Mouse (Mus musculus): ENCODE measurements around the gene Fgf18. TPM values are rescaled to one million over a fixed set of nuclear protein-coding genes. Genes with fewer than 3 reads are reported as not detected.

Gene Fgf18
- polyA plus RNA-seq, 1 experiment: 0.12 TPM

GRCm38 (mm10) chr11:33149453-33149852 lies 2.3 kb upstream of the Fgf18 start:
- TF ChIP-seq MAX (IDR thresholded peaks at IDR 0.05) (no peak), MYOD1 (IDR thresholded peaks at IDR 0.05; ENCODE audit: control insufficient read depth, insufficient read length, low read depth) (no peak), MYOG (IDR thresholded peaks at IDR 0.05; ENCODE audit: control insufficient read depth, extremely low read depth, insufficient read length) (no peak), FOSL1 (IDR thresholded peaks at IDR 0.05; ENCODE audit: insufficient read depth, low read length, poor library complexity, severe bottlenecking) (no peak), CTCF (IDR thresholded peaks at IDR 0.05; ENCODE audit: control insufficient read depth, insufficient read depth, insufficient read length) (no peak), USF1 (IDR thresholded peaks at IDR 0.05; ENCODE audit: low read depth) (no peak), CEBPB (IDR thresholded peaks at IDR 0.05; ENCODE audit: low read depth) (no peak)
- peak overlapping the region; percentile 6 for H3ac ChIP-seq (ENCODE audit: control insufficient read depth, insufficient read length, low read depth)
- no peak overlapping the region for H3K4me3 ChIP-seq (ENCODE audit: insufficient read depth, poor library complexity, severe bottlenecking)
- peaks cover 17% of the 10 kb centered on the region for H3K79me2 ChIP-seq (ENCODE audit: control insufficient read depth, insufficient read depth)
- no peaks in the 10 kb centered on the region for H3K27me3 ChIP-seq (ENCODE audit: control insufficient read depth, insufficient read depth, insufficient read length)
- H3K79me3 ChIP-seq (ENCODE audit: low read depth): peaks cover 5% of the 10 kb centered on the region
- peaks cover 54% of the 10 kb centered on the region for H3K36me3 ChIP-seq (ENCODE audit: control insufficient read depth, insufficient read depth)

DNA sequence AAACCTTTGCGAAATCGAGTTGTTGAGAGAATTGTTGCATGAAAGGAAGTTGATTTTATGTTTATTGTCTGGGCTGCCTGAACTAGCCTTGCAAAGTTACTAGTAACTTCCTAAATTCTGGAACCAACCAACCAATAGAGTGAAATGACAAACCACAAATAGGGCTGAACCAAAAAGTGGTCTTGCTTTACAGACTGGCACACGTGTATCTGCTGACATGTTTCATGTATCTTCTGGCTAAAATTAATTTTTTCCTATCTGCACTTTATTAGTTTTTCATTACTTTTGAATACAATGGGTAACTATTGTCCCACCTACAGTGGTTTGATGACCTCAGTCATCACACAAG lies 1.9 kb upstream of the Fgf18 start:
- Histone ChIP-seq H3K79me3 (ENCODE audit: low read depth) (peaks cover 4% of the 10 kb centered on the region), H3K36me3 (ENCODE audit: control insufficient read depth, insufficient read depth) (peaks cover 50% of the 10 kb centered on the region), H3K27me3 (ENCODE audit: control insufficient read depth, insufficient read depth, insufficient read length) (no peaks in the 10 kb centered on the region), H3K79me2 (ENCODE audit: control insufficient read depth, insufficient read depth) (peaks cover 13% of the 10 kb centered on the region), H3ac (ENCODE audit: control insufficient read depth, insufficient read length, low read depth) (no peak overlapping the region), H3K4me3 (ENCODE audit: insufficient read depth, poor library complexity, severe bottlenecking) (no peak overlapping the region)
- TF ChIP-seq CEBPB (IDR thresholded peaks at IDR 0.05; ENCODE audit: low read depth): no peak
- TF ChIP-seq MYOD1 (IDR thresholded peaks at IDR 0.05; ENCODE audit: control insufficient read depth, insufficient read length, low read depth): no peak
- TF ChIP-seq MYOG (IDR thresholded peaks at IDR 0.05; ENCODE audit: control insufficient read depth, extremely low read depth, insufficient read length): no peak
- TF ChIP-seq FOSL1 (IDR thresholded peaks at IDR 0.05; ENCODE audit: insufficient read depth, low read length, poor library complexity, severe bottlenecking): no peak
- TF ChIP-seq MAX (IDR thresholded peaks at IDR 0.05): no peak
- no peak for TF ChIP-seq USF1 (IDR thresholded peaks at IDR 0.05; ENCODE audit: low read depth)
- no peak for TF ChIP-seq CTCF (IDR thresholded peaks at IDR 0.05; ENCODE audit: control insufficient read depth, insufficient read depth, insufficient read length)

GRCm38 (mm10) chr11:33148338-33149087 lies 1.3 kb upstream of the Fgf18 start:
- Histone ChIP-seq H3K79me2 (ENCODE audit: control insufficient read depth, insufficient read depth) (peaks cover 8% of the 10 kb centered on the region), H3ac (ENCODE audit: control insufficient read depth, insufficient read length, low read depth) (no peak overlapping the region), H3K27me3 (ENCODE audit: control insufficient read depth, insufficient read depth, insufficient read length) (no peaks in the 10 kb centered on the region), H3K36me3 (ENCODE audit: control insufficient read depth, insufficient read depth) (peaks cover 45% of the 10 kb centered on the region), H3K79me3 (ENCODE audit: low read depth) (no peaks in the 10 kb centered on the region), H3K4me3 (ENCODE audit: insufficient read depth, poor library complexity, severe bottlenecking) (no peak overlapping the region)
- TF ChIP-seq MYOG (IDR thresholded peaks at IDR 0.05; ENCODE audit: control insufficient read depth, extremely low read depth, insufficient read length) (no peak), MAX (IDR thresholded peaks at IDR 0.05) (peak; percentile 18), MYOD1 (IDR thresholded peaks at IDR 0.05; ENCODE audit: control insufficient read depth, insufficient read length, low read depth) (no peak), USF1 (IDR thresholded peaks at IDR 0.05; ENCODE audit: low read depth) (no peak), CTCF (IDR thresholded peaks at IDR 0.05; ENCODE audit: control insufficient read depth, insufficient read depth, insufficient read length) (peak; percentile 61)

DNA sequence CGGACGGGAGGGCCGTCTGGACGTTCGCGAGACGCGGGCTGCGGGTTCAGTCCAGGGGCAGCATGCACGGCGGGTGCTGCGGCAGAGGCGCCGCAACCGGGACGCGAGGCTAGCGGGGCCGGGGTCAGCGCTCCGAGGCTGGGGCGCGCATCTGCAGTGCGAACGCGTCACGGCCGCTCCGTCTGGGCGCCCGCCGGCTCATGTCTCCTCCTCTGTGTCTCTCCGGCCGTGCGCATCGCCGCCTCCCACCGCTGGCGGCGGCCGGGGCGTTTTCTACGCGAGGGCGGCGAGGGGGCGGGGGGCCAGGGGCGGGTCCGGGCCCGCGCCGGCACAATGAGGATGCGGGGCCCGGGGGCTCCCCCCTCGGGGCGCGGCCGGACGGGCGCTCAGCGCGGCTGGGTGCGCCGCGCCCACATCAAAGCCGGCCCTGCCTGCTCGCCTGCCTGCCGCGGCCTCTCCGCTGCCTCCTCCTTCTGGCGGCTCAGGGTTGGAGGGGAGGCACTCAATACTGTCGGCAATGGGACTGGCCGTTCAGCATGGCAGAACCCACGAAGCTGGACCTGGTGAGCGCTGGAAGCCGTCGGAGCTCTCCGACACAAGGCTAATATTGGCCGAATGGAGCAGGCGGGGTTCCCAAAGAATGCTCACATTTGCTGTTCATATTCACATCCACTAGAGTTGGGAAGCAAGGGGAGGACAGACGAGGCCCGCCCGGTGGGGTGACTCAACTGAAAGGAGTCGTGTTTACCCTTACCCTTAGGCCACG lies 555 bp upstream of the Fgf18 start:
- no peaks in the 10 kb centered on the region for H3K79me2 ChIP-seq (ENCODE audit: control insufficient read depth, insufficient read depth)
- H3K4me3 ChIP-seq (ENCODE audit: insufficient read depth, poor library complexity, severe bottlenecking): peak overlapping the region; percentile 6
- H3ac ChIP-seq (ENCODE audit: control insufficient read depth, insufficient read length, low read depth): peak overlapping the region; percentile 57
- no peaks in the 10 kb centered on the region for H3K79me3 ChIP-seq (ENCODE audit: low read depth)
- H3K27me3 ChIP-seq (ENCODE audit: control insufficient read depth, insufficient read depth, insufficient read length): no peaks in the 10 kb centered on the region
- H3K36me3 ChIP-seq (ENCODE audit: control insufficient read depth, insufficient read depth): peaks cover 37% of the 10 kb centered on the region
- TF ChIP-seq FOSL1 (IDR thresholded peaks at IDR 0.05; ENCODE audit: insufficient read depth, low read length, poor library complexity, severe bottlenecking): no peak
- no peak for TF ChIP-seq MYOD1 (IDR thresholded peaks at IDR 0.05; ENCODE audit: control insufficient read depth, insufficient read length, low read depth)
- TF ChIP-seq CTCF (IDR thresholded peaks at IDR 0.05; ENCODE audit: control insufficient read depth, insufficient read depth, insufficient read length): no peak

GRCm38 (mm10) chr11:33146651-33147131 lies 509 bp downstream of the Fgf18 start:
- Histone ChIP-seq H3K27me3 (ENCODE audit: control insufficient read depth, insufficient read depth, insufficient read length) (no peaks in the 10 kb centered on the region), H3K79me2 (ENCODE audit: control insufficient read depth, insufficient read depth) (no peaks in the 10 kb centered on the region), H3K36me3 (ENCODE audit: control insufficient read depth, insufficient read depth) (peaks cover 26% of the 10 kb centered on the region), H3ac (ENCODE audit: control insufficient read depth, insufficient read length, low read depth) (no peak overlapping the region), H3K4me3 (ENCODE audit: insufficient read depth, poor library complexity, severe bottlenecking) (no peak overlapping the region), H3K79me3 (ENCODE audit: low read depth) (no peaks in the 10 kb centered on the region)
- no peak for TF ChIP-seq CTCF (IDR thresholded peaks at IDR 0.05; ENCODE audit: control insufficient read depth, insufficient read depth, insufficient read length)
- TF ChIP-seq MAX (IDR thresholded peaks at IDR 0.05): no peak
- no peak for TF ChIP-seq FOSL1 (IDR thresholded peaks at IDR 0.05; ENCODE audit: insufficient read depth, low read length, poor library complexity, severe bottlenecking)
- no peak for TF ChIP-seq MYOG (IDR thresholded peaks at IDR 0.05; ENCODE audit: control insufficient read depth, extremely low read depth, insufficient read length)
- TF ChIP-seq CEBPB (IDR thresholded peaks at IDR 0.05; ENCODE audit: low read depth): no peak
- TF ChIP-seq USF1 (IDR thresholded peaks at IDR 0.05; ENCODE audit: low read depth): no peak
